Mouse (Mus musculus) testis, adult 2 months (tissue): ENCODE data around the gene H2-DMa. TPM values are rescaled to one million over a fixed set of nuclear protein-coding genes. Genes with fewer than 3 reads are reported as not detected.

Experiments used
- H3K27ac ChIP-seq: fragments of 200-500 bp; 2 replicates; pipeline ENCODE4 v1.5.1; 2012; ENCODE audit warnings: low read depth, low read length; ENCODE audit not compliant: control insufficient read depth, insufficient read depth
- H3K27me3 ChIP-seq: fragments of 200-500 bp; 2 replicates; pipeline ENCODE4 v1.6.1; 2012; ENCODE audit warnings: mild to moderate bottlenecking, low read length, moderate library complexity; ENCODE audit not compliant: control insufficient read depth, insufficient read depth
- H3K36me3 ChIP-seq: fragments of 200-500 bp; 2 replicates; pipeline ENCODE4 v1.6.1; 2012; ENCODE audit warnings: mild to moderate bottlenecking, low read length; ENCODE audit not compliant: control insufficient read depth, insufficient read depth
- H3K4me1 ChIP-seq: fragments of 200-500 bp; 2 replicates; pipeline ENCODE4 v1.6.1; 2012; ENCODE audit warnings: low read length; ENCODE audit not compliant: control insufficient read depth, insufficient read depth
- H3K4me3 ChIP-seq: fragments of 200-500 bp; 2 replicates; pipeline ENCODE4 v1.5.1; 2012; ENCODE audit warnings: low read depth, mild to moderate bottlenecking, low read length, moderate library complexity, mixed read lengths; ENCODE audit not compliant: control insufficient read depth
- CTCF ChIP-seq: fragments of 200-500 bp; IDR thresholded peaks from 2 replicates; pipeline ENCODE4 v1.5.1; 2012; ENCODE audit warnings: low read depth, mild to moderate bottlenecking, inconsistent platforms, low read length, moderate library complexity; ENCODE audit not compliant: control insufficient read depth, insufficient read depth, insufficient replicate concordance
- POLR2A ChIP-seq: fragments of 200-500 bp; IDR thresholded peaks from 2 replicates; pipeline ENCODE4 v1.6.1; 2012; ENCODE audit warnings: low read depth, mild to moderate bottlenecking, inconsistent platforms, low read length, moderate library complexity; ENCODE audit not compliant: control insufficient read depth
- polyA plus RNA-seq: library from polyadenylated mRNA; depleted of rRNA; stranded (reverse); fragments of >200 nt; gene quantifications from 2 replicates; pipeline ENCODE4 v1.2.3, GENCODE M21; 2012

The H2-DMa gene
- polyA plus RNA-seq, 1 experiment = 33.8 TPM

DNA sequence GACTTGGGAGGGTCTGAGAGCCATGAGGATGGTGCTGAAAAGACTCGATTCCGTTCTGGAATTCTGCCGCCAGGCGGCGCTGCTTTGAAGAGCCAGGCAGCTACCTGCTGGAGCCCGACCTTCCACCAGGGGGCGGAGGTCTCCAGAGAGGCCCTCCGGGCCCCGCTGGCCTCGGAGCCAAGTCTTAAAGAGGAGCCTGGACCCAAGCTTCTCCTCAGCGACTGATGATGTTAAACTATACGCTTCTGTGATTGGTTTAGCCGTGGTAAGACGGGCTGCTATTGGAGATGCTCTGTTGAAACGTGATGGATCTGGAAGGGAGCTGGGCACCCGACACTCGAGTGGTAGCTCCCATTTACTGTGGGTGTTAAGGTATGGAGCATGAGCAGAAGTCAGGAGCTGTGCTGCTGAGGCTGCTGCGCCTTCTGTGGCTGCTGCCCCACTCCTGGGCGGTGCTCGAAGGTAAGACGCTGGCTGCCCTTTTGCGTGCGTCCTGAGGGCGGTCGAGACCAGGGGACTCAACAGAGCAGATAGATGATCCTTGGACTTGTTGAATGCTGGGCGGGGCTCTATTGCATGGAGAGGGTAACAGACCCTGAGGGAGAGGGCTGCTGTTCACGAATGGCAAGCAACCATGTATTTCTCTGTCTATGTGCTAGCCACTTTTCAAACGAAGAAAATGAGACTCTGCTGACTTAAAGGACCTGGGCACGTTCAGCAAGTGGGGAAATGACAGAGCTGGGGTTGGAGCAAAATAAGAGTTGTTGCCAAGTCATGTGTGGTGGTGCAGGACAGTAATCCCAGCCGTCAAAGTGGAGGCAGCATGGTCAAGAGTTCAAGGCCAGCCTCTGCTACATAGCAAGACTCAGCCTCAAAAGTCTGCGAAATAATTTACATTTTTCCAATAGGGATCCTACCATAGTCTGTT lies 16.2 kb downstream of the H2-DMa start:
- H3K36me3 ChIP-seq = no peaks in the 10 kb centered on the region
- H3K27me3 ChIP-seq = no peaks in the 10 kb centered on the region
- no peak for TF ChIP-seq POLR2A
- TF ChIP-seq CTCF = peak; percentile 99
- H3K4me3 ChIP-seq = peak overlapping the region; percentile 53
- H3K27ac ChIP-seq = no peak overlapping the region
- H3K4me1 ChIP-seq = peaks cover 11% of the 10 kb centered on the region

- TF ChIP-seq POLR2A (no peak), CTCF (no peak)
- no peak overlapping the region for H3K27ac ChIP-seq
- no peaks in the 10 kb centered on the region for H3K27me3 ChIP-seq
Measured at GRCm38 (mm10) chr17:34137601-34138000, 18.3 kb downstream of the H2-DMa start.

GRCm38 (mm10) chr17:34138655-34139054 lies 19.3 kb downstream of the H2-DMa start:
- Histone ChIP-seq H3K36me3 (no peaks in the 10 kb centered on the region), H3K4me3 (no peak overlapping the region), H3K27ac (no peak overlapping the region), H3K27me3 (no peaks in the 10 kb centered on the region), H3K4me1 (peaks cover 11% of the 10 kb centered on the region)
- TF ChIP-seq POLR2A = no peak
- TF ChIP-seq CTCF = no peak

More at GRCm38 (mm10) chr17:34137601-34138000, 18.3 kb downstream of the H2-DMa start:
- peaks cover 11% of the 10 kb centered on the region for H3K4me1 ChIP-seq
- no peaks in the 10 kb centered on the region for H3K36me3 ChIP-seq
- no peak overlapping the region for H3K4me3 ChIP-seq

DNA sequence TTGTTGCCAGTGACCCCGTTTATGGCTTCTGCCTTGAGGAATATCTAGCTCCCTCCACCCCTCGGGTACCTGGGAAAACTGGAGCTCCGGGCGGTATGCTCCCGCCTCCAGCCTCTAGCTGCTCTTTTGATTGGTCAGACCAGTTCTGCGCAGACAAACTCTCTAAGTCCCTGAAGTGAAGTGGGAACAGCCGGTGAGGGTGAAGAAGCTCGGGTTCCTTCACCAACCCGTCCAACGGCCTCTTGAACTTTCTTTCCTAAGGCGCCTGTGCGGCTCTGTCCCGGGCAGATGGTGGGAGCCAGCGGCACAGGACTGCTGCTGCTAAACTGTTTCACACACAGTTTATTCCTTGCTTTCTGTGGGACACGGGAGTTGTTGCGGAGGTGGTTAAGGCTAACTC lies 20.1 kb downstream of the H2-DMa start:
- Histone ChIP-seq H3K36me3 (no peaks in the 10 kb centered on the region), H3K4me1 (peaks cover 11% of the 10 kb centered on the region), H3K27me3 (no peaks in the 10 kb centered on the region), H3K27ac (no peak overlapping the region), H3K4me3 (no peak overlapping the region; the same call in 1 of the 2 replicates)
- TF ChIP-seq CTCF (no peak), POLR2A (no peak)

DNA sequence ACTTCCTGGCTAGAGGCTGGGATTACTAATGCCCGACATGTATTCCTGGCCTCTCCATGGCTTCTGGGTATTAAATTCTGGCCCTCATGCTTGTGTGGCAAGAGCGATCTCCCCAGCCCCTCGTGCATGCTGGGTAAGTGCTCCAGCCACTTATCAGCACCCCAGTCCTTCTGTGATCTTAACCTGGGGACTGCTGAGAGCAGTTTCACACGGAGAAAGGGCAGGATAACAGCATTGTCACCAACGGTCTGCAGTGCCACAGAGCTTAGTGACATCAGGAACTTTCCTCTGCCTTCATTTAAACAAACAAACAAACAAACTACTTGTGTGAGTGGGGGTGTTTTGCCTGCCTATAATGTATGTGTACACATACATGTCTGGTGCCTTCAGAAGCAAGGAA lies 20.9 kb downstream of the H2-DMa start:
- H3K27me3 ChIP-seq = no peaks in the 10 kb centered on the region
- H3K36me3 ChIP-seq = no peaks in the 10 kb centered on the region
- no peak overlapping the region for H3K27ac ChIP-seq
- H3K4me3 ChIP-seq = no peak overlapping the region
- no peak for TF ChIP-seq CTCF
- TF ChIP-seq POLR2A = no peak
- H3K4me1 ChIP-seq = peaks cover 11% of the 10 kb centered on the region

DNA sequence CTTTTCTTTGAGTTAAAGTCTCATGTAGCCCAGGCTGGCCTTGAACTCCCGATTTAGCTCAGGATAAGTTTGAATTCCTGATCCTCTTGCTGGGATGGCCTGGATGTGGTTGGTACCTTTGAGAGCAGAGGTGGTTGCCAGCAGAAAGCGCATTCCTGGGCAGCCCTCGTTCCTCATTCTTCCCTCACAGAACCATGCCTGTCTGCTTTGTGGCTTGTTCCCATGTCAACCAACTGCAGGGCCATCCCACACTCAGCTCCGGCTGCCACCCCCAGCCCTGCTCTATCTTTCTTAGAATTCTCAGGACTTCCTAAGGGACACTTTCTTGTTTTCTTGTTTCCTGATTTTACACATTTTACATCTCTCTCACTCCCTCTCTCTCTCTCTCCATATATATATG lies 22.1 kb downstream of the H2-DMa start:
- H3K27ac ChIP-seq = no peak overlapping the region
- H3K4me1 ChIP-seq = peaks cover 7% of the 10 kb centered on the region
- H3K4me3 ChIP-seq = no peak overlapping the region
- H3K27me3 ChIP-seq = no peaks in the 10 kb centered on the region
- no peak for TF ChIP-seq CTCF
- no peak for TF ChIP-seq POLR2A
- no peaks in the 10 kb centered on the region for H3K36me3 ChIP-seq

- Histone ChIP-seq H3K4me3 (no peak overlapping the region), H3K27me3 (no peaks in the 10 kb centered on the region), H3K27ac (no peak overlapping the region), H3K4me1 (peaks cover 7% of the 10 kb centered on the region), H3K36me3 (no peaks in the 10 kb centered on the region)
- TF ChIP-seq POLR2A = no peak
- TF ChIP-seq CTCF = no peak
Measured at GRCm38 (mm10) chr17:34142456-34143010, 23.2 kb downstream of the H2-DMa start.
